Mouse (Mus musculus) heart, postnatal 0 days (tissue): ENCODE measurements around the gene Vgll4. TPM values are rescaled to one million over a fixed set of nuclear protein-coding genes. Genes with fewer than 3 reads are reported as not detected.

Source experiments
- ATAC-seq: fragments of 200-750 bp; cut with Nextera tagmentation; 2 replicates; pipeline ENCODE4 v1.8.0; 2017; ENCODE audit warnings: low read depth, moderate number of reproducible peaks, moderate library complexity; ENCODE audit not compliant: insufficient read depth
- DNase-seq: peaks from one replicate; pipeline ENCODE4 v3.0.0-alpha.2; 2016; ENCODE audit warnings: low spot score
- H3K27ac ChIP-seq: fragments of 300-500 bp; sonication (generic); 2 replicates; pipeline ENCODE4 v1.5.1; 2014; ENCODE audit warnings: low read depth, mild to moderate bottlenecking
- H3K27me3 ChIP-seq: fragments of 300-500 bp; sonication (generic); 2 replicates; pipeline ENCODE4 v1.6.1; 2014; ENCODE audit warnings: low read length, mixed read lengths; ENCODE audit not compliant: control insufficient read depth, insufficient read depth
- H3K36me3 ChIP-seq: fragments of 300-500 bp; sonication (generic); replicated peaks from 2 replicates; pipeline ENCODE4 v1.6.1; 2014; ENCODE audit warnings: low read length, mixed read lengths; ENCODE audit not compliant: control insufficient read depth, insufficient read depth
- H3K4me1 ChIP-seq: fragments of 300-500 bp; sonication (generic); 2 replicates; pipeline ENCODE4 v1.6.1; 2014; ENCODE audit warnings: antibody characterized with exemption; ENCODE audit not compliant: control insufficient read depth, insufficient read depth
- H3K4me2 ChIP-seq: fragments of 300-500 bp; sonication (generic); 2 replicates; pipeline ENCODE4 v1.6.1; 2014; ENCODE audit warnings: low read depth, mild to moderate bottlenecking, low read length, moderate library complexity
- H3K4me3 ChIP-seq: fragments of 300-500 bp; sonication (generic); 2 replicates; pipeline ENCODE4 v1.5.1; 2014; ENCODE audit warnings: low read depth, low read length
- H3K9ac ChIP-seq: fragments of 300-500 bp; sonication (generic); replicated peaks from 2 replicates; pipeline ENCODE4 v1.6.1; 2014; ENCODE audit warnings: low read depth, low read length, mixed read lengths
- H3K9me3 ChIP-seq: fragments of 300-500 bp; sonication (generic); replicated peaks from 2 replicates; pipeline ENCODE4 v1.6.1; 2016; ENCODE audit warnings: low read length; ENCODE audit not compliant: control insufficient read depth
- CTCF ChIP-seq: IDR thresholded peaks from 2 replicates; pipeline ENCODE4 v1.5.1; 2016; ENCODE audit warnings: antibody characterized with exemption, control low read depth, low read depth
- EP300 ChIP-seq: IDR thresholded peaks from 2 replicates; pipeline ENCODE4 v1.6.1; 2016; ENCODE audit warnings: antibody characterized with exemption, low read depth
- WGBS: fragments of 180-500 bp; shearing (Covaris S2); extraction: QIAGEN DNeasy Blood & Tissue Kit; methylation state at CpG from one replicate; pipeline ENCODE4 v1.1.7; 2014; 5-methylcytosine and 5-hydroxymethylcytosine counted together
- polyA plus RNA-seq: library from polyadenylated mRNA; unstranded; fragments of >200 nt; fragmentation: Nextera tagmentation; extraction: Ambion mirVana; gene quantifications from 2 replicates; pipeline ENCODE4 v1.2.1, GENCODE M21; 2015
- total RNA-seq: library from RNA; depleted of rRNA; stranded (reverse); fragments of >200 nt; gene quantifications from 2 replicates; pipeline ENCODE4 v1.2.3, GENCODE M21; 2014; ENCODE audit warnings: low replicate concordance

Vgll4 gene
- total and polyA plus RNA-seq, 2 experiments from 2014 or later = 38.8 to 52.2 TPM

GRCm38 (mm10) chr6:114854368-114854767 lies 115.4 kb downstream of the Vgll4 start:
- DNase-seq = no peak
- TF ChIP-seq EP300 (no peak), CTCF (no peak)
- 51% methylated on average over 2 of the region's 2 CpGs for WGBS
- Histone ChIP-seq H3K9me3 (no peaks in the 10 kb centered on the region), H3K36me3 (0 out of 2 replicates have a peak, but pooled peaks cover 5% of the 10 kb centered on the region), H3K27ac (no peak overlapping the region), H3K4me1 (peaks cover 9% of the 10 kb centered on the region), H3K27me3 (no peaks in the 10 kb centered on the region), H3K4me2 (no peak overlapping the region), H3K4me3 (no peak overlapping the region), H3K9ac (no peak overlapping the region)
- no peak for ATAC-seq

GRCm38 (mm10) chr6:114852739-114853138 lies 117.1 kb downstream of the Vgll4 start:
- H3K27me3 ChIP-seq = no peaks in the 10 kb centered on the region
- no peak overlapping the region for H3K27ac ChIP-seq
- H3K4me1 ChIP-seq = peaks cover 1% of the 10 kb centered on the region; the same call in 1 of the 2 replicates
- H3K9me3 ChIP-seq = no peaks in the 10 kb centered on the region
- no peaks in the 10 kb centered on the region for H3K36me3 ChIP-seq
- 60% methylated on average over 3 of the region's 3 CpGs for WGBS
- no peak overlapping the region for H3K4me3 ChIP-seq
- TF ChIP-seq EP300 (no peak), CTCF (no peak)
- no peak for DNase-seq
- ATAC-seq = no peak
- no peak overlapping the region for H3K4me2 ChIP-seq
- H3K9ac ChIP-seq = no peak overlapping the region

GRCm38 (mm10) chr6:114851688-114852087 lies 118.1 kb downstream of the Vgll4 start:
- TF ChIP-seq EP300 = no peak
- no peak for TF ChIP-seq CTCF
- Histone ChIP-seq H3K27ac (no peak overlapping the region), H3K4me2 (no peak overlapping the region), H3K4me3 (no peak overlapping the region), H3K4me1 (no peaks in the 10 kb centered on the region), H3K27me3 (no peaks in the 10 kb centered on the region), H3K36me3 (no peaks in the 10 kb centered on the region), H3K9me3 (no peaks in the 10 kb centered on the region), H3K9ac (no peak overlapping the region)
- 70% methylated on average over 7 of the region's 7 CpGs for WGBS
- DNase-seq (no peak), ATAC-seq (no peak)

- Histone ChIP-seq H3K27ac (no peak overlapping the region), H3K9me3 (no peaks in the 10 kb centered on the region), H3K4me2 (no peak overlapping the region), H3K4me1 (no peaks in the 10 kb centered on the region), H3K27me3 (no peaks in the 10 kb centered on the region), H3K9ac (no peak overlapping the region), H3K4me3 (no peak overlapping the region), H3K36me3 (no peaks in the 10 kb centered on the region)
- DNase-seq (no peak), ATAC-seq (no peak)
- WGBS = 76% methylated on average over 8 of the region's 8 CpGs
- no peak for TF ChIP-seq EP300
- no peak for TF ChIP-seq CTCF
Measured at GRCm38 (mm10) chr6:114849787-114850186, 120.0 kb downstream of the Vgll4 start.

GRCm38 (mm10) chr6:114848761-114849160 lies 121.0 kb downstream of the Vgll4 start:
- WGBS = 46% methylated on average over 7 of the region's 7 CpGs
- no peak for ATAC-seq
- no peak overlapping the region for H3K27ac ChIP-seq

GRCm38 (mm10) chr6:114847582-114848174 lies 122.1 kb downstream of the Vgll4 start:
- Histone ChIP-seq H3K4me1 (no peaks in the 10 kb centered on the region), H3K27ac (no peak overlapping the region)

More at GRCm38 (mm10) chr6:114848761-114849160, 121.0 kb downstream of the Vgll4 start:
- Histone ChIP-seq H3K9ac (no peak overlapping the region), H3K4me2 (no peak overlapping the region), H3K4me3 (no peak overlapping the region), H3K36me3 (no peaks in the 10 kb centered on the region), H3K27me3 (no peaks in the 10 kb centered on the region), H3K9me3 (no peaks in the 10 kb centered on the region), H3K4me1 (no peaks in the 10 kb centered on the region)
- DNase-seq = no peak
- TF ChIP-seq CTCF (no peak), EP300 (no peak)

More at GRCm38 (mm10) chr6:114847582-114848174, 122.1 kb downstream of the Vgll4 start:
- H3K4me2 ChIP-seq = no peak overlapping the region
- H3K4me3 ChIP-seq = no peak overlapping the region
- H3K9ac ChIP-seq = no peak overlapping the region
- H3K27me3 ChIP-seq = no peaks in the 10 kb centered on the region
- 81% methylated on average over 12 of the region's 12 CpGs for WGBS
- H3K36me3 ChIP-seq = no peaks in the 10 kb centered on the region
- DNase-seq = no peak
- no peak for ATAC-seq
- TF ChIP-seq EP300 (no peak), CTCF (no peak)
- peaks cover 4% of the 10 kb centered on the region; the same call in 1 of the 2 replicates for H3K9me3 ChIP-seq
